Mouse (Mus musculus): ENCODE measurements around the gene Rbm15.
"Not testable (repeated sequence)": the region's sequence is repeated elsewhere in the genome, so short reads cannot be mapped to it uniquely, and the experiment has no call there.

Gene Rbm15

GRCm38 (mm10) chr3:107331746-107332126 is 1.7 kb downstream of the Rbm15 start:
- DNase-seq (ENCODE audit: low spot score in 2 of 2): no peak

- no peak for DNase-seq (ENCODE audit: low spot score in 2 of 2)
Observed at GRCm38 (mm10) chr3:107330503-107331424, 2.7 kb downstream of the Rbm15 start.

- DNase-seq (ENCODE audit: low spot score in 2 of 2): no peak
Observed at GRCm38 (mm10) chr3:107326442-107326841, 7.0 kb downstream of the Rbm15 start.

- DNase-seq (ENCODE audit: low spot score in 2 of 2): no peak
Observed at GRCm38 (mm10) chr3:107321776-107322175, 11.7 kb downstream of the Rbm15 start.

GRCm38 (mm10) chr3:107321141-107321540 is 12.3 kb downstream of the Rbm15 start:
- no peak for DNase-seq (ENCODE audit: low spot score in 2 of 2)

GRCm38 (mm10) chr3:107317338-107317737 is 16.1 kb downstream of the Rbm15 start:
- no peak for DNase-seq (ENCODE audit: low spot score in 2 of 2)

GRCm38 (mm10) chr3:107296917-107297316 is 36.6 kb downstream of the Rbm15 start:
- not testable (repeated sequence) for DNase-seq (ENCODE audit: low spot score in 2 of 2)

- no peak for DNase-seq (ENCODE audit: low spot score in 2 of 2)
Observed at GRCm38 (mm10) chr3:107295672-107296360, 37.7 kb downstream of the Rbm15 start.

- no peak for DNase-seq (ENCODE audit: low spot score in 2 of 2)
Observed at GRCm38 (mm10) chr3:107290764-107291381, 42.6 kb downstream of the Rbm15 start, which contains the start of gene Slc16a4. Gene Slc16a4, plus strand, starts transcription at chr3:107291230.

GRCm38 (mm10) chr3:107287346-107287745 is 46.1 kb downstream of the Rbm15 start:
- DNase-seq (ENCODE audit: low spot score in 2 of 2): no peak

GRCm38 (mm10) chr3:107286123-107286522 is 47.4 kb downstream of the Rbm15 start:
- no peak for DNase-seq (ENCODE audit: low spot score in 2 of 2)

- DNase-seq (ENCODE audit: low spot score in 2 of 2): peak; percentile 86 to 89
Observed at GRCm38 (mm10) chr3:107278479-107279269, 54.8 kb downstream of the Rbm15 start, which contains the start of gene Lamtor5. Gene Lamtor5, plus strand, starts transcription at chr3:107278858.

GRCm38 (mm10) chr3:107276626-107277025 is 56.8 kb downstream of the Rbm15 start:
- no peak for DNase-seq (ENCODE audit: low spot score in 2 of 2)

GRCm38 (mm10) chr3:107275996-107276395 is 57.5 kb downstream of the Rbm15 start:
- no peak for DNase-seq (ENCODE audit: low spot score in 2 of 2)
